Mouse (Mus musculus) kidney, adult 2 months (tissue): ENCODE results near the gene Map3k1. TPM values are rescaled to one million over a fixed set of nuclear protein-coding genes. Genes with fewer than 3 reads are reported as not detected.
"Not testable (repeated sequence)": the region's sequence is repeated elsewhere in the genome, so short reads cannot be mapped to it uniquely, and the experiment has no call there.

Experiments
- DNase-seq: peaks from one replicate; pipeline ENCODE4 v3.0.0; 2021
- H3K27ac ChIP-seq: fragments of 200-500 bp; 2 replicates; pipeline ENCODE4 v1.5.1; 2012; ENCODE audit warnings: low read depth, low read length, control low read depth, inconsistent platforms; ENCODE audit not compliant: insufficient read depth
- H3K27me3 ChIP-seq: fragments of 200-500 bp; replicated peaks from 2 replicates; pipeline ENCODE4 v1.6.1; 2012; ENCODE audit warnings: mild to moderate bottlenecking, moderate library complexity, low read length, inconsistent platforms; ENCODE audit not compliant: control insufficient read depth, insufficient read depth
- H3K36me3 ChIP-seq: fragments of 200-500 bp; 2 replicates; pipeline ENCODE4 v1.6.1; 2012; ENCODE audit warnings: mild to moderate bottlenecking, moderate library complexity, low read length, inconsistent platforms; ENCODE audit not compliant: control insufficient read depth, insufficient read depth
- H3K4me1 ChIP-seq: fragments of 200-500 bp; 2 replicates; pipeline ENCODE4 v1.6.1; 2011; ENCODE audit warnings: low read length; ENCODE audit not compliant: control insufficient read depth, insufficient read depth
- H3K4me3 ChIP-seq: fragments of 200-500 bp; 2 replicates; pipeline ENCODE4 v1.5.1; 2011; ENCODE audit warnings: mild to moderate bottlenecking, low read depth, low read length, control low read depth; ENCODE audit not compliant: insufficient read depth
- CTCF ChIP-seq: fragments of 200-500 bp; conservative IDR thresholded peaks from 2 replicates; pipeline ENCODE4 v1.5.1; 2011; ENCODE audit warnings: low read depth, mild to moderate bottlenecking, control low read depth, low read length, moderate library complexity, mixed read lengths; ENCODE audit not compliant: insufficient read depth, insufficient read length
- POLR2A ChIP-seq: fragments of 200-500 bp; IDR thresholded peaks from one replicate; pipeline ENCODE4 v1.6.1; 2011; ENCODE audit warnings: low read depth, low read length, control low read depth
- whole genome bisulfite sequencing: fragments of 180-500 bp; shearing (Covaris S2); methylation state at CpG from one replicate; pipeline ENCODE4 v1.1.7; 2018; 5-methylcytosine and 5-hydroxymethylcytosine counted together
- polyA plus RNA-seq: library from polyadenylated mRNA; depleted of rRNA; stranded (reverse); fragments of >200 nt; gene quantifications from 2 replicates; pipeline ENCODE4 v1.2.3, GENCODE M21; 2012

Map3k1 gene
- polyA plus RNA-seq, 1 experiment, result 16.6 TPM

DNA sequence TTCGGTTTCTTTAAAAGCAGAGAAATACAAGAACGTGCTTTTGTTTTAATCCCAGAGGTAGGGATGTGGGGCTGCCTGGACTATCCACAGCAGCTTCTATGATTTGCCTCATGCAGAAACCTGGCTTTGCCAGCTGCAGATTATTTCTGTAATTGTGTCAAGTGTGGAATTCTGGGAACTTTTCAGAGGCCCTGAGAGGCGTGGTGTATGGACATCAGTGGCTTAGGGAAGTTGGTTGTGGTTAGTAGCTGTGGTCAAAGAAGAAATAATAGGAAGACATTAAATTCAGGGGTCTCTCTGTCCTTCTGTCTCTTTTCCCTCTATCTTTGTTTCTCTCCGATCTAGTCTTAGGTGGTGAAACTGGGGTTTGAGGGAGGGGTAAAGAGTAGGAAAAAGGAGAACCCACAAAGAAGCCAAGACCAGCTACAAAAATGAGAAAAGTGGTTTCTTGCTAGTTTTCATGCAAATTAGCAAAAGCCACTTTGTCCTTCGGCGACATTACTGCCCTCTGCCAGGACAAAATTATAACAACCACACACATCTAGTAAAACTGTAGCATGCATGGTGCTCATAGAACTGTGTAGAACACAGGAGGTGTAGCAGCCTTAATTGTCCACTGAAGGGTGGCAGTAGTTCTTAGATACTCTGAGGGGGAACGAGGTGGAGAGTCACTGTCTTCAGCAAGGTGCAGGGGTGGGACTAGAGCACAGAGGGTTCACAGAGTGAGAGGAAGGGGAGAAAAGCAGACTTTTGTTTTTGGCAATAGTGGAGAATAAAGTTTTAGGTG lies 67.4 kb downstream of the Map3k1 start:
- DNase-seq, result no peak
- H3K27me3 ChIP-seq, result no peaks in the 10 kb centered on the region
- TF ChIP-seq CTCF (no peak), POLR2A (no peak)
- H3K36me3 ChIP-seq, result no peaks in the 10 kb centered on the region
- H3K4me3 ChIP-seq, result no peak overlapping the region
- H3K4me1 ChIP-seq, result no peaks in the 10 kb centered on the region
- WGBS, result 71% methylated on average over 7 of the region's 7 CpGs
- no peak overlapping the region for H3K27ac ChIP-seq

GRCm38 (mm10) chr13:111726898-111727297 lies 81.9 kb downstream of the Map3k1 start:
- no peak for DNase-seq
- H3K27ac ChIP-seq, result no peak overlapping the region
- no peaks in the 10 kb centered on the region for H3K36me3 ChIP-seq
- peaks cover 4% of the 10 kb centered on the region; the same call in 1 of the 2 replicates for H3K4me1 ChIP-seq
- H3K27me3 ChIP-seq, result no peaks in the 10 kb centered on the region
- no peak overlapping the region for H3K4me3 ChIP-seq
- WGBS, result 94% methylated on average over 5 of the region's 5 CpGs
- no peak for TF ChIP-seq CTCF
- no peak for TF ChIP-seq POLR2A

- WGBS, result under 1% methylated on average over 64 of the region's 65 CpGs
- no peaks in the 10 kb centered on the region for H3K36me3 ChIP-seq
- TF ChIP-seq CTCF, result no peak
- TF ChIP-seq POLR2A, result no peak
- peaks cover 4% of the 10 kb centered on the region; the same call in 1 of the 2 replicates for H3K4me1 ChIP-seq
- H3K27me3 ChIP-seq, result no peaks in the 10 kb centered on the region
- H3K27ac ChIP-seq, result peak overlapping the region; percentile 55; the same call in 1 of the 2 replicates
- peak overlapping the region; percentile 72 for H3K4me3 ChIP-seq
- peak; percentile 98 for DNase-seq
Observed at GRCm38 (mm10) chr13:111725165-111726077, 83.4 kb downstream of the Map3k1 start.

GRCm38 (mm10) chr13:111724811-111725164 lies 84.0 kb downstream of the Map3k1 start:
- no peak overlapping the region for H3K27ac ChIP-seq
- peaks cover 4% of the 10 kb centered on the region; the same call in 1 of the 2 replicates for H3K4me1 ChIP-seq
- no peak for DNase-seq
- no peak for TF ChIP-seq POLR2A
- TF ChIP-seq CTCF, result no peak
- H3K27me3 ChIP-seq, result no peaks in the 10 kb centered on the region
- no peaks in the 10 kb centered on the region for H3K36me3 ChIP-seq
- WGBS, result under 1% methylated on average over 18 of the region's 18 CpGs
- peak overlapping the region; percentile 72 for H3K4me3 ChIP-seq

DNA sequence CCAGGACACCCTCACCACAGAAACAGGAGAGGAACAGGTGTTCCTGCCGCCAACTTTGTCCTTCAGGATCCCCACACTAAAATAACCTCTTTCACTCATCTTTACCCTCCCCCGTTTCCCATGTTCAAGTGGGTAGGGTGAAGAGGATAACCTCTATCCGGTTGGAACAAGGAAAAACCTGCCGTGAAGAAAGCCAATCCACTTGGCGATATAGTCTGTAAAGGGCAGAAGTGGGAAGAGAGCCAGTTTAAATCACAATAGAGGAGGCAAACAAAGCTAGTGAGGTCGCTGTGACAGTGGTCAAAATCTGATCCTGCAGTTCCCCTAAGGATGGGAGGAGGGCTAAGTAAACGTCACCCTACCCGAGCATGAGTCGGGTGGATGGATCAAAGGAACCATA lies 89.1 kb downstream of the Map3k1 start:
- WGBS, result 42% methylated on average over 9 of the region's 9 CpGs
- Histone ChIP-seq H3K27me3 (no peaks in the 10 kb centered on the region), H3K4me3 (no peak overlapping the region), H3K4me1 (no peaks in the 10 kb centered on the region), H3K27ac (no peak overlapping the region), H3K36me3 (peaks cover 3% of the 10 kb centered on the region)
- TF ChIP-seq CTCF, result no peak
- TF ChIP-seq POLR2A, result no peak
- DNase-seq, result no peak

- no peak for DNase-seq
- H3K4me3 ChIP-seq, result no peak overlapping the region
- TF ChIP-seq CTCF (no peak), POLR2A (no peak)
- H3K4me1 ChIP-seq, result no peaks in the 10 kb centered on the region
- peaks cover 17% of the 10 kb centered on the region for H3K36me3 ChIP-seq
- no peaks in the 10 kb centered on the region for H3K27me3 ChIP-seq
- WGBS, result 87% methylated on average over 4 of the region's 4 CpGs
- H3K27ac ChIP-seq, result no peak overlapping the region
Observed at GRCm38 (mm10) chr13:111710531-111710930, 98.3 kb downstream of the Map3k1 start.

DNA sequence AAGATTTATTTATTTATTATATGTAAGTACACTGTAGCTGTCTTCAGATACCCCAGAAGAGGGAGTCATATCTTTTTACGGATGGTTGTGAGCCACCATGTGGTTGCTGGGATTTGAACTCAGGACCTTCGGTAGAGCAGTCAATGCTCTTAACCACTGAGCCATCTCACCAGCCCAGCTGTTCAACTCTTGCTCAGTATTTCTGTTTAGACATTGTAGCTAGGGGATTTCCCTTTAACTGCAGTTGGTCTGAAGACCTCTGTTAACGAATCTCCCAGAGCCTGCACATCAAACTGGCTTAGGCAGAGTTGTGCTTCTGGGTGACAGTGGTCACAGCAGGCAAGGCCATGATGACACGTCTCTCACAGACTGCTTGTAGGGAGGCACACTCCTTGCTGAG lies 104.8 kb downstream of the Map3k1 start:
- 84% methylated on average over 4 of the region's 4 CpGs for WGBS
- H3K27ac ChIP-seq, H3K27me3 ChIP-seq, H3K4me1 ChIP-seq, H3K4me3 ChIP-seq, H3K36me3 ChIP-seq, DNase-seq: not testable (repeated sequence)
